Mouse (Mus musculus) small intestine, adult 2 months (tissue): ENCODE data around the gene Cdh13.

Source experiments
- CTCF ChIP-seq: fragments of 200-500 bp; IDR thresholded peaks from 2 replicates; pipeline ENCODE4 v1.5.1; 2012; ENCODE audit warnings: low read depth, mild to moderate bottlenecking, control low read depth, inconsistent platforms, low read length, moderate library complexity, mixed read lengths; ENCODE audit not compliant: insufficient replicate concordance, insufficient read length; ENCODE audit errors: extremely low read depth
- POLR2A ChIP-seq: fragments of 200-500 bp; IDR thresholded peaks from 2 replicates; pipeline ENCODE4 v1.6.1; 2012; ENCODE audit warnings: low read depth, mild to moderate bottlenecking, control low read depth, inconsistent platforms, low read length, moderate library complexity

GRCm38 (mm10) chr8:118323421-118323820, 39.9 kb downstream of the Cdh13 start:
- TF ChIP-seq POLR2A (no peak), CTCF (no peak)
